Mouse (Mus musculus) hindbrain, embryonic 11.5 days (tissue): ENCODE measurements around the gene Lpin2. TPM values are rescaled to one million over a fixed set of nuclear protein-coding genes. Genes with fewer than 3 reads are reported as not detected.
A peak's percentile ranks its signal among the peaks of the same experiment; 100 is the strongest.

Source experiments
- ATAC-seq: fragments of 200-750 bp; cut with Nextera tagmentation; 2 replicates; pipeline ENCODE4 v1.8.0; 2017; ENCODE audit warnings: mild to moderate bottlenecking, moderate TSS enrichment, moderate library complexity; ENCODE audit not compliant: low FRiP score
- DNase-seq: peaks from one replicate; pipeline ENCODE4 v3.0.0-alpha.2; 2015; ENCODE audit warnings: low spot score
- H3K27ac ChIP-seq: fragments of 300-500 bp; sonication (generic); 2 replicates; pipeline ENCODE4 v1.5.1; 2014; ENCODE audit warnings: mild to moderate bottlenecking, low read depth, low read length
- H3K27me3 ChIP-seq: fragments of 300-500 bp; sonication (generic); 2 replicates; pipeline ENCODE4 v1.6.1; 2014; ENCODE audit warnings: mild to moderate bottlenecking, low read length, moderate library complexity, mixed read lengths; ENCODE audit not compliant: control insufficient read depth, insufficient read depth
- H3K36me3 ChIP-seq: fragments of 300-500 bp; sonication (generic); 2 replicates; pipeline ENCODE4 v1.6.1; 2014; ENCODE audit warnings: mild to moderate bottlenecking, low read length, moderate library complexity, mixed read lengths; ENCODE audit not compliant: control insufficient read depth, insufficient read depth
- H3K4me1 ChIP-seq: fragments of 300-500 bp; sonication (generic); replicated peaks from 2 replicates; pipeline ENCODE4 v1.6.1; 2014; ENCODE audit warnings: low read length, mixed read lengths; ENCODE audit not compliant: control insufficient read depth, insufficient read depth
- H3K4me2 ChIP-seq: fragments of 300-500 bp; sonication (generic); replicated peaks from 2 replicates; pipeline ENCODE4 v1.6.1; 2014; ENCODE audit warnings: mild to moderate bottlenecking, low read depth, low read length
- H3K4me3 ChIP-seq: fragments of 300-500 bp; sonication (generic); 2 replicates; pipeline ENCODE4 v1.5.1; 2014; ENCODE audit warnings: low read depth, low read length
- H3K9ac ChIP-seq: fragments of 300-500 bp; sonication (generic); 2 replicates; pipeline ENCODE4 v1.6.1; 2014; ENCODE audit warnings: low read depth, low read length
- H3K9me3 ChIP-seq: fragments of 300-500 bp; sonication (generic); 2 replicates; pipeline ENCODE4 v1.6.1; 2016; ENCODE audit warnings: low read length; ENCODE audit not compliant: control insufficient read depth
- WGBS: fragments of 180-500 bp; shearing (Covaris S2); extraction: QIAGEN DNeasy Blood & Tissue Kit; methylation state at CpG from one replicate; pipeline ENCODE4 v1.1.7; 2014; 5-methylcytosine and 5-hydroxymethylcytosine counted together
- polyA plus RNA-seq: library from polyadenylated mRNA; unstranded; fragments of >200 nt; fragmentation: Nextera tagmentation; extraction: Ambion mirVana; gene quantifications from 2 replicates; pipeline ENCODE4 v1.2.1, GENCODE M21; 2014

Lpin2 gene
- polyA plus RNA-seq, 1 experiment from 2014 or later = 39.4 TPM

DNA sequence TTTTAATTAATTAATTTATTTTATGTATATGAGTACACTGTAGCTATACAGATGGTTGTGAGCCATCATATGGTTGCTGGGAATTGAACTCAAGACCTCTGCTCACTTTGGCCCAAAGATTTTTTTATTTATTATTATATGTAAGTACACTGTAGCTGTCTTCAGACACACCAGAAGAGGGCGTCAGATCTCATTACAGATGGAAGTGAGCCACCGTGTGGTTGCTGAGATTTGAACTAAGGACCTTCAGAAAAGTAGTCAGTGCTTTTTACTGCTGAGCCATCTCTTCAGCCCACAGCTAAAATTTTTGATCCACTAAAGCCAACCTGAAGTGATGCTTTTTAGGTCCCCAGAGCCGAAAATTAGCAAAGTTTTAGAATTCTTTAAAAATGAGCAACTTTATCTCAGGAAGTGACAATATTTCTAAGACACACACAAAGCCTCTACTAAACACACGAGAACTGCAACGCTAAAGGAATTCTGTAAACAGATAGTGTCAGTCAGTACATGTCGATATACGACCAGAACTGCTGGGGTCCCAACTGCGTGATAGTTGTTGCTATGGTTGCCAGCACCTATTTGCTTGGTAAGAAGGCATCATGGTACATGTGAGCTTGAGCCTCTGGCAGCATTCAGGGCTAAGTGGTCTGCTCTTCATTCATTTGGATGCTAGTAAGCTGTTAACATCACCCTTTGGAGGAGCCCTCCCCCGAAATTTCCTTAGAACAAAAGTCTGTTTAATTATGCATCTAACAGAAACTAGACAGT, 45.0 kb downstream of the Lpin2 start:
- no peaks in the 10 kb centered on the region for H3K4me1 ChIP-seq
- H3K4me3 ChIP-seq = no peak overlapping the region
- H3K9me3 ChIP-seq = no peaks in the 10 kb centered on the region
- no peaks in the 10 kb centered on the region for H3K27me3 ChIP-seq
- ATAC-seq = no peak
- no peak overlapping the region for H3K27ac ChIP-seq
- 92% methylated on average over 9 of the region's 9 CpGs for WGBS
- no peak overlapping the region for H3K4me2 ChIP-seq
- no peak for DNase-seq
- no peak overlapping the region for H3K9ac ChIP-seq
- H3K36me3 ChIP-seq = no peaks in the 10 kb centered on the region

GRCm38 (mm10) chr17:71228651-71229050, 46.3 kb downstream of the Lpin2 start:
- no peaks in the 10 kb centered on the region for H3K4me1 ChIP-seq
- no peak overlapping the region for H3K4me2 ChIP-seq
- no peak overlapping the region for H3K9ac ChIP-seq
- no peak overlapping the region for H3K4me3 ChIP-seq
- no peaks in the 10 kb centered on the region for H3K9me3 ChIP-seq
- H3K27ac ChIP-seq = no peak overlapping the region
- no peaks in the 10 kb centered on the region for H3K36me3 ChIP-seq
- DNase-seq (no peak), ATAC-seq (no peak)
- WGBS = 87% methylated on average over 7 of the region's 7 CpGs
- no peaks in the 10 kb centered on the region for H3K27me3 ChIP-seq

- H3K4me1 ChIP-seq = no peaks in the 10 kb centered on the region
- no peak overlapping the region for H3K27ac ChIP-seq
- H3K9me3 ChIP-seq = no peaks in the 10 kb centered on the region
- no peaks in the 10 kb centered on the region for H3K36me3 ChIP-seq
- WGBS = 84% methylated on average over 9 of the region's 9 CpGs
- no peak overlapping the region for H3K4me2 ChIP-seq
- ATAC-seq (no peak), DNase-seq (peak; percentile 24)
- no peak overlapping the region for H3K4me3 ChIP-seq
- no peaks in the 10 kb centered on the region for H3K27me3 ChIP-seq
- no peak overlapping the region for H3K9ac ChIP-seq
Observed at GRCm38 (mm10) chr17:71230108-71230709, 47.8 kb downstream of the Lpin2 start.

DNA sequence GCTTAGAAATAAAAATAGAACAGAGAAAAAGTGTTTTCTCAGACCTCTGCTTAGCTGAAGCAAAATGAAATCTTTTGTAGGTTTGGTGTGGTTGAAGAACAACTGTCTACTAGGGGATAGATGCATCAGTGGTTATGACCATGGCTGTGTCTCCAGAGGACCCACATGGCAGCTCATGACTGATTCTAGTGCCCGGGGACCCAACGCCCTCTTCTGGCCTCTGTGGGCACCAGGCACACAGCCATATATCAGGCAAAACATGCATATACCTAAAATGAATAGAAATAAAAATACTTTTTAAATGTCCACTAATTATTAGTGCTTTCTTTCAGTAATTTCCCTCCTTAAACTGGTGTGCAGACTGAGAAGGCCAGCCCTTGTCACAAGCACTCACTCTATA, 49.6 kb downstream of the Lpin2 start:
- Histone ChIP-seq H3K9me3 (no peaks in the 10 kb centered on the region), H3K27me3 (no peaks in the 10 kb centered on the region), H3K9ac (no peak overlapping the region), H3K4me2 (no peak overlapping the region), H3K4me3 (no peak overlapping the region), H3K4me1 (no peaks in the 10 kb centered on the region), H3K27ac (no peak overlapping the region), H3K36me3 (no peaks in the 10 kb centered on the region)
- 94% methylated on average over 2 of the region's 2 CpGs for WGBS
- no peak for ATAC-seq
- DNase-seq = no peak

- Histone ChIP-seq H3K4me1 (no peaks in the 10 kb centered on the region), H3K36me3 (no peaks in the 10 kb centered on the region), H3K27me3 (no peaks in the 10 kb centered on the region), H3K9me3 (no peaks in the 10 kb centered on the region), H3K27ac (no peak overlapping the region), H3K4me2 (no peak overlapping the region), H3K4me3 (no peak overlapping the region), H3K9ac (no peak overlapping the region)
- 96% methylated on average over 4 of the region's 4 CpGs for WGBS
- DNase-seq (no peak), ATAC-seq (no peak)
Observed at GRCm38 (mm10) chr17:71233210-71233609, 50.9 kb downstream of the Lpin2 start.

DNA sequence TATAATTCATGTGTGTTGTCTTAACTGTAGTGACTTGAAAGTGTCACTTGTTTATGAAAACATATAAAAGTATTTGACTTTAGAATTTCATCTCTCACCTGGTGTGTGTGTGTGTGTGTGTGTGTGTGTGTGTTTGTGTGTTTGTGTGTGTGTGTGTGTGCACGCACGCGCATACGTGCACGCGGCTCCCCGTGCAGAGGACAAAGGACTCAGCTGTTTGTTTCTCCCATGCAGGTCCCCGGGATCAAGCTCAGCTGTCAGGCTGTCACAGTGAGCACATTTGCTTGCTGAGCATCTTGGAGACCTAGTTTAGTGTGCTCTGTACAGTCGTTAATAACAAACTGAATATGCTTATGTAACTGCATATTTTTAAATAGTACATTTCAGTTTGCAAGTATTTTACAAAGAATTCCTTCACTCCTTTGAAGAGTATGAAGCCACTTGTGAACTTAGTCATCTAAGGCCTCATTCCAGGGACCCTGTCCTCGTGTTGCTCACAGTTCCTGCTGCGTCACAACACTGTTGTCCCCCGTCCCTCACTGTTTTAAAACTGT, 51.8 kb downstream of the Lpin2 start:
- H3K4me2 ChIP-seq = no peak overlapping the region
- no peak overlapping the region for H3K9ac ChIP-seq
- H3K27me3 ChIP-seq = no peaks in the 10 kb centered on the region
- H3K4me1 ChIP-seq = no peaks in the 10 kb centered on the region
- WGBS = 89% methylated on average over 12 of the region's 12 CpGs
- no peak overlapping the region for H3K27ac ChIP-seq
- DNase-seq (no peak), ATAC-seq (no peak)
- H3K36me3 ChIP-seq = no peaks in the 10 kb centered on the region
- H3K4me3 ChIP-seq = no peak overlapping the region
- H3K9me3 ChIP-seq = no peaks in the 10 kb centered on the region

GRCm38 (mm10) chr17:71235229-71235958, 53.0 kb downstream of the Lpin2 start:
- DNase-seq (no peak), ATAC-seq (no peak)
- H3K27ac ChIP-seq = no peak overlapping the region
- 85% methylated on average over 12 of the region's 12 CpGs for WGBS
- no peak overlapping the region for H3K4me3 ChIP-seq
- no peaks in the 10 kb centered on the region for H3K27me3 ChIP-seq
- H3K4me2 ChIP-seq = no peak overlapping the region
- no peaks in the 10 kb centered on the region for H3K36me3 ChIP-seq
- no peaks in the 10 kb centered on the region for H3K4me1 ChIP-seq
- H3K9ac ChIP-seq = no peak overlapping the region
- H3K9me3 ChIP-seq = no peaks in the 10 kb centered on the region

GRCm38 (mm10) chr17:71238494-71238893, 56.1 kb downstream of the Lpin2 start:
- no peak for DNase-seq
- no peak overlapping the region for H3K27ac ChIP-seq
- no peaks in the 10 kb centered on the region for H3K27me3 ChIP-seq
- no peak overlapping the region for H3K9ac ChIP-seq
- no peak overlapping the region for H3K4me3 ChIP-seq
- no peak for ATAC-seq
- 95% methylated on average over 7 of the region's 7 CpGs for WGBS
- H3K4me2 ChIP-seq = no peak overlapping the region
- no peaks in the 10 kb centered on the region for H3K9me3 ChIP-seq
- H3K36me3 ChIP-seq = 0 out of 2 replicates have a peak, but pooled peaks cover 3% of the 10 kb centered on the region
- no peaks in the 10 kb centered on the region for H3K4me1 ChIP-seq
